Mouse (Mus musculus): ENCODE data around the gene Cplx1. TPM values are rescaled to one million over a fixed set of nuclear protein-coding genes. Genes with fewer than 3 reads are reported as not detected.
A peak's percentile ranks its signal among the peaks of the same experiment; 100 is the strongest.
"Not testable (repeated sequence)": the region's sequence is repeated elsewhere in the genome, so short reads cannot be mapped to it uniquely, and the experiment has no call there.

The Cplx1 gene
- polyA plus RNA-seq, 1 experiment: 564 TPM

DNA sequence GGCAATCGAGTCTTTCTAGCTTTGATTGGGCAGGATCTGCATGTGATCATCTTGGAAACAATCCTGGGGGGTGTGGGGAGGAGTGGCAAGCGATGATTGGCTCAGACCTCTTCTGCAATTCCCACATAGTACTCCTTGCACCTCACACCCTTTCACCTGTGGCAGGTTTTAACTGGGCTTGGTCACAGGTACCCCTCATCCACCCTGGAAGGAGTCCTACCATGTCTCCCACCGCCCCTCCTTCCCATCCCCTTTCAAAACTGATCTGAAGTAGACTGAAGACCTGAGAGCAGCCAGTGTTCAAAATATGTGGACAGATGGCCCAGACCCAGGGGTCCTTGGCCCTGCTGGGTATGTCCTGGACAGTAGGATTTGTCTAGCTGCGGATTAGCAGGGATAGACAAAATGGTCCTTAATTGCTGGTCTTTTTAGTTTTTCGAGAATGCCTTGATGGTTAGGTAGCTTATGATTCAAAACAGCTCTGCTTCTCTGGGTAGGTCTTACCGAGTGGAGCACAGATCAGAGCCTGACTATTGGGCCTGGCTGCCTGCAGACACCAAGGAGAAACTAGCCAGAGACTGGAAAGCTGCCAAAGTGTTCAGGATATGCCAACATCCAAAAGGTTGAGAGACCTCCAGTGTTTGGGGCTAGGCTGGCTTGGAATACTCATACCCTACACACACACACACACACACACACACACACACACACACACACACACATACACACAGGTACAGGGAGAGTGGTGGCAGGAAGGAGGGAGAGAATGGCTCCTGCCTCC, 34.1 kb downstream of the Cplx1 start:
- peak; percentile 79 to 83 for DNase-seq
- H3K4me1 ChIP-seq (ENCODE audit: control insufficient read depth, insufficient read depth, low read length): peaks cover 32% of the 10 kb centered on the region
- TF ChIP-seq POLR2A (IDR thresholded peaks at IDR 0.05; ENCODE audit: borderline replicate concordance, insufficient read depth, low read length) (no peak), CTCF (IDR thresholded peaks at IDR 0.05; ENCODE audit: borderline replicate concordance, insufficient read depth, low read depth, low read length) (no peak)
- H3K27me3 ChIP-seq (ENCODE audit: control insufficient read depth, insufficient read depth, low read length): no peaks in the 10 kb centered on the region
- no peak overlapping the region for H3K4me3 ChIP-seq (replicated peaks; ENCODE audit: insufficient read depth, low read depth, low read length)
- peak overlapping the region; percentile 29; the same call in 1 of the 2 replicates for H3K27ac ChIP-seq (ENCODE audit: insufficient read depth, low read length)
- WGBS: 16% methylated on average over 6 of the region's 6 CpGs

DNA sequence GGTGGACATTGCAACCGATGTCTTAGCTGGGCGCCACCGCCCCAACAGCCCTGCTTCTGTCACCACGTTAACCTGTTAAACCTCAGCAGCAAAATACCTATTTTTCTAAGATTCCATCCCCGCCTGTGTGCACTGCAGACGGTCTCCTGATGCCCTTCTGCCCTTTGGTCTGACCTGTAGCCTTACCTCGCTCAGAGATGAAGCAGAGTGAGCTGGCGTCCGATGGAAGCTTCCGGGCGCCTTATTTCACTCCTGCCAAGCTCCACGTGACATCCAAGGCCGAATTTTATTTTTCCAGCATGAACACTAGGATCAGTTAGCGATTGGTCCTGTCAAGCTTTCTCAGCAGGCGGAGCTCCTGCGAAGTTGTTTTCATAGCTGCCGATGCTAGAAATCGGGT, 47.5 kb downstream of the Cplx1 start:
- Histone ChIP-seq H3K4me1 (ENCODE audit: control insufficient read depth, insufficient read depth, low read length) (no peaks in the 10 kb centered on the region), H3K27me3 (ENCODE audit: control insufficient read depth, insufficient read depth, low read length) (no peaks in the 10 kb centered on the region), H3K27ac (ENCODE audit: insufficient read depth, low read length) (no peak overlapping the region), H3K4me3 (replicated peaks; ENCODE audit: insufficient read depth, low read depth, low read length) (no peak overlapping the region)
- no peak for TF ChIP-seq POLR2A (IDR thresholded peaks at IDR 0.05; ENCODE audit: borderline replicate concordance, insufficient read depth, low read length)
- TF ChIP-seq CTCF (IDR thresholded peaks at IDR 0.05; ENCODE audit: borderline replicate concordance, insufficient read depth, low read depth, low read length): no peak
- WGBS: 87% methylated on average over 18 of the region's 18 CpGs
- DNase-seq: no peak

DNA sequence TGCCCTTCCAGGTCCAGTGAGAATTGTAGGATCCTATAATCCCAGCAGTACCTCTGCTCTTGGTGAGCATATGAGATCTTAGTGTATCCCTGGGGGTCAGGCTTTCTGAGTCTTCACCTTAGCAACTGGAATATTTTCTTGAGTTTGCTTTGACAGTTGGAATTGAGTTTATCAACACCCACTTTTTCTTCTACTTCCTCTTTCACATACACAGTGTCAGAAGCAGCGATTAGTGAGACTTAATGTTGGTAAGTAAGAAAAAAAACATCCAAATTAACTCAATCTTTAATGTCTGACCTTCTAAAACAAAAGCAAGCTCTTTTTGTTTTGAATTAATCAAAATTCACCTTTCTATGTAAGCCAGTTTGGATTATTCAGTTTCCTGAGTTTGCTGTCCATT, 48.3 kb downstream of the Cplx1 start:
- no peaks in the 10 kb centered on the region for H3K27me3 ChIP-seq (ENCODE audit: control insufficient read depth, insufficient read depth, low read length)
- TF ChIP-seq POLR2A (IDR thresholded peaks at IDR 0.05; ENCODE audit: borderline replicate concordance, insufficient read depth, low read length): no peak
- TF ChIP-seq CTCF (IDR thresholded peaks at IDR 0.05; ENCODE audit: borderline replicate concordance, insufficient read depth, low read depth, low read length): no peak
- no peak overlapping the region for H3K27ac ChIP-seq (ENCODE audit: insufficient read depth, low read length)
- H3K4me1 ChIP-seq (ENCODE audit: control insufficient read depth, insufficient read depth, low read length): no peaks in the 10 kb centered on the region
- no peak overlapping the region for H3K4me3 ChIP-seq (replicated peaks; ENCODE audit: insufficient read depth, low read depth, low read length)
- no peak for DNase-seq
- WGBS: 98% methylated on average over 1 of the region's 1 CpGs

DNA sequence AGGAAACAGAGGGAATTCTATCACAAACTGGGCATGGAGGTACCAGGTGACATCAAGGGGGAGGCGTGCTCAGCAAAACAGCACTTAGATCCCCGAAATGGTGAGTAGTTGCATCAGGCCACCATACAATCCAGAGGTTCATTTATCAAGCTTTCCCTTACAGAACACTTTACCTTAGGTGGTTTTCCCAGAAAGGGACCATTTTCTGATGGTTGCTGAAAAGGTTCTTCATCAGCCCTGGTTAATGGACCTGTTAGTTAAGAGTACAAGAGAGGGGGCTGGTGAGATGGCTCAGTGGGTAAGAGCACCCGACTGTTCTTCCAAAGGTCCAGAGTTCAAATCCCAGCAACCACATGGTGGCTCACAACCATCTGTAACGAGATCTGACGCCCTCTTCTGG, 63.7 kb downstream of the Cplx1 start:
- WGBS: 98% methylated on average over 5 of the region's 5 CpGs
- H3K4me3 ChIP-seq (replicated peaks; ENCODE audit: insufficient read depth, low read depth, low read length); H3K27me3 ChIP-seq (ENCODE audit: control insufficient read depth, insufficient read depth, low read length); H3K27ac ChIP-seq (ENCODE audit: insufficient read depth, low read length); H3K4me1 ChIP-seq (ENCODE audit: control insufficient read depth, insufficient read depth, low read length); DNase-seq: not testable (repeated sequence)

DNA sequence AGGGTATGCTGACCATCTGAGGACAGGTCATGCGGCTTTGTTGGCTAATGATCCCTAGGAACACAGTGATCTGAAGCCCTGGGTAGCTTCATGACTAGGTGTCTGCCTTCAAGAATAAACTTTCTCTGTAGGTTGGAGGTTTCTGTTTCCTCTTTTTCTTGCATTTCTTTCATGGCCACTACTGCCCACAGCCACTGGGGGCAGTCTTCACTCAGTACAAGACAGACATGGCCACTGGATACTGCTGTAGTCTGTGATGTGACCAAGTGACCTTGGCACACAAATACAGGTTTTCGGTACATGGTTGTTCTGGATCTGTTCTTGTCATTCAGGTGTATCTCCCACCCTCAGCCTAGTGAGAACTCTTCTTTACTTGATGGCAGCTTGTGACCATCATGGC, 64.6 kb downstream of the Cplx1 start:
- no peaks in the 10 kb centered on the region; the same call in 1 of the 2 replicates for H3K4me1 ChIP-seq (ENCODE audit: control insufficient read depth, insufficient read depth, low read length)
- H3K27me3 ChIP-seq (ENCODE audit: control insufficient read depth, insufficient read depth, low read length): no peaks in the 10 kb centered on the region
- peak; percentile 42 to 49 for DNase-seq
- H3K27ac ChIP-seq (ENCODE audit: insufficient read depth, low read length): no peak overlapping the region
- H3K4me3 ChIP-seq (replicated peaks; ENCODE audit: insufficient read depth, low read depth, low read length): no peak overlapping the region
- 80% methylated on average over 2 of the region's 2 CpGs for WGBS
- TF ChIP-seq POLR2A (IDR thresholded peaks at IDR 0.05; ENCODE audit: borderline replicate concordance, insufficient read depth, low read length): no peak
- TF ChIP-seq CTCF (IDR thresholded peaks at IDR 0.05; ENCODE audit: borderline replicate concordance, insufficient read depth, low read depth, low read length): peak; percentile 76

DNA sequence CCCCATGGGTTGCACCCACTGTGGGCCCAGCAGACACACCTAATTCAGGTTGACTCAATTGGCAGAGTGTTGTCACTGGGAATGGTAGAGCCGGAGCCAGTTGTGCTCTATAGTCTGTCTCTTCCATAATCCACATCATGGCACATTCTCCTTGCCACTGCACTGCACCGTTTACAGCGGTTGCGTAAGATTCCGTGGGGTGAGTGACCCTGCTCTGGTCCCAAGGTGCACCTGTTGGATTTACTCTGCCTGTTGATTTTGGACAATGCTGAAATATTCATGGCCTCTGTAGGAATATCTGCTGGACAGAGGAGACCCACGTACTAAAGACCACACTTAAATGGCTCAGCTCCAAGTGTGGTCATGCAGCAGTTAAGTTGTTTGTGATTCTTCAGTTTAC, 66.8 kb downstream of the Cplx1 start:
- Histone ChIP-seq H3K4me3 (replicated peaks; ENCODE audit: insufficient read depth, low read depth, low read length) (no peak overlapping the region), H3K27ac (ENCODE audit: insufficient read depth, low read length) (no peak overlapping the region), H3K4me1 (ENCODE audit: control insufficient read depth, insufficient read depth, low read length) (no peaks in the 10 kb centered on the region; the same call in 1 of the 2 replicates), H3K27me3 (ENCODE audit: control insufficient read depth, insufficient read depth, low read length) (no peaks in the 10 kb centered on the region)
- no peak for DNase-seq
- no peak for TF ChIP-seq POLR2A (IDR thresholded peaks at IDR 0.05; ENCODE audit: borderline replicate concordance, insufficient read depth, low read length)
- no peak for TF ChIP-seq CTCF (IDR thresholded peaks at IDR 0.05; ENCODE audit: borderline replicate concordance, insufficient read depth, low read depth, low read length)
- WGBS: 90% methylated on average over 6 of the region's 6 CpGs

- no peak for DNase-seq
- no peak overlapping the region for H3K4me3 ChIP-seq (replicated peaks; ENCODE audit: insufficient read depth, low read depth, low read length)
- TF ChIP-seq POLR2A (IDR thresholded peaks at IDR 0.05; ENCODE audit: borderline replicate concordance, insufficient read depth, low read length) (no peak), CTCF (IDR thresholded peaks at IDR 0.05; ENCODE audit: borderline replicate concordance, insufficient read depth, low read depth, low read length) (no peak)
- H3K27me3 ChIP-seq (ENCODE audit: control insufficient read depth, insufficient read depth, low read length): no peaks in the 10 kb centered on the region
- H3K4me1 ChIP-seq (ENCODE audit: control insufficient read depth, insufficient read depth, low read length): no peaks in the 10 kb centered on the region
- 76% methylated on average over 3 of the region's 3 CpGs for WGBS
- no peak overlapping the region for H3K27ac ChIP-seq (ENCODE audit: insufficient read depth, low read length)
These were observed 73.8 kb downstream of the Cplx1 start for GRCm38 (mm10) chr5:108475977-108476376.

- Histone ChIP-seq H3K27ac (ENCODE audit: insufficient read depth, low read length) (no peak overlapping the region), H3K27me3 (ENCODE audit: control insufficient read depth, insufficient read depth, low read length) (no peaks in the 10 kb centered on the region), H3K4me1 (ENCODE audit: control insufficient read depth, insufficient read depth, low read length) (no peaks in the 10 kb centered on the region; the same call in 1 of the 2 replicates), H3K4me3 (replicated peaks; ENCODE audit: insufficient read depth, low read depth, low read length) (no peak overlapping the region)
- 84% methylated on average over 4 of the region's 4 CpGs for WGBS
- no peak for DNase-seq
- no peak for TF ChIP-seq POLR2A (IDR thresholded peaks at IDR 0.05; ENCODE audit: borderline replicate concordance, insufficient read depth, low read length)
- TF ChIP-seq CTCF (IDR thresholded peaks at IDR 0.05; ENCODE audit: borderline replicate concordance, insufficient read depth, low read depth, low read length): no peak
These were observed 76.1 kb downstream of the Cplx1 start for GRCm38 (mm10) chr5:108473737-108474136.

Data from cerebellum, adult 2 months (tissue).